ENCODE assay signal across 19 mouse cellular contexts in genomic region chr10:22710173-22710777, GRCm38 (mm10). TPM values are rescaled to one million over a fixed set of nuclear protein-coding genes. Genes with fewer than 3 reads are reported as not detected.
DNase-seq lines count a peak whose midpoint lies in the region; ATAC-seq and TF ChIP-seq lines count a peak whose summit lies in the region.
"Had no signal": no experiment of that assay in that cellular context is flagged by ENCODE, and none has a peak within 500 bp of the region (broad histone marks: within the 10 kb centered on the region; RNA-seq: fewer than 3 reads in every experiment).

No protein-coding gene starts in this region.

- H3K4me1 ChIP-seq in hindbrain, embryonic 13.5 days (replicated peaks), result 0 out of 2 replicates have a peak, but pooled peaks cover 9% of the 10 kb centered on the region
- H3K4me1 ChIP-seq in hindbrain, embryonic 12.5 days, result 0 out of 2 replicates have a peak, but pooled peaks cover 2% of the 10 kb centered on the region
- H3K4me1 ChIP-seq in midbrain, embryonic 11.5 days (ENCODE audit: control insufficient read depth, insufficient read depth, low read length), result no peaks in the 10 kb centered on the region
- H3K4me1 ChIP-seq in midbrain, embryonic 14.5 days (ENCODE audit: control insufficient read depth, insufficient read depth, low read length), result no peaks in the 10 kb centered on the region
- H3K4me1 ChIP-seq in midbrain, embryonic 15.5 days, result no peaks in the 10 kb centered on the region
- H3K4me1 ChIP-seq: embryonic facial prominence, embryonic 15.5 days; neural tube, embryonic 12.5 days had no signal

- ATAC-seq in hindbrain, embryonic 13.5 days (ENCODE audit: low FRiP score), result 0 out of 2 replicates have a peak, but pooled peaks have one; percentile 33
- ATAC-seq in hindbrain, embryonic 12.5 days (ENCODE audit: low FRiP score), result no peak
- peak; percentile 24; the same call in 1 of the 2 replicates for ATAC-seq in midbrain, embryonic 11.5 days (ENCODE audit: low FRiP score)
- no peak for ATAC-seq in midbrain, embryonic 14.5 days (ENCODE audit: low FRiP score, low TSS enrichment)
- ATAC-seq in midbrain, embryonic 15.5 days (replicated peaks), result peak; percentile 49
- ATAC-seq: CD4-positive, CD25-positive, alpha-beta regulatory T cell, adult 4 months had no signal

- no peak for TF ChIP-seq POLR2A in brain, embryonic 14.5 days (IDR thresholded peaks at IDR 0.05; ENCODE audit: borderline replicate concordance, extremely low read depth, insufficient read depth, insufficient read length, poor library complexity, severe bottlenecking)

- no peak overlapping the region for H3K4me3 ChIP-seq in hindbrain, embryonic 13.5 days
- H3K4me3 ChIP-seq in hindbrain, embryonic 12.5 days, result no peak overlapping the region
- H3K4me3 ChIP-seq in midbrain, embryonic 11.5 days (ENCODE audit: low read depth, low read length), result no peak overlapping the region
- no peak overlapping the region for H3K4me3 ChIP-seq in midbrain, embryonic 14.5 days (replicated peaks; ENCODE audit: low read depth, low read length)
- no peak overlapping the region for H3K4me3 ChIP-seq in midbrain, embryonic 15.5 days
- H3K4me3 ChIP-seq: embryonic facial prominence, embryonic 15.5 days; heart, embryonic 10.5 days; neural tube, embryonic 12.5 days had no signal

- no peak overlapping the region for H3K4me2 ChIP-seq in hindbrain, embryonic 13.5 days
- no peak overlapping the region for H3K4me2 ChIP-seq in hindbrain, embryonic 12.5 days (replicated peaks)
- H3K4me2 ChIP-seq in midbrain, embryonic 11.5 days, result no peak overlapping the region
- no peak overlapping the region for H3K4me2 ChIP-seq in midbrain, embryonic 14.5 days (ENCODE audit: low read length)
- H3K4me2 ChIP-seq in midbrain, embryonic 15.5 days, result no peak overlapping the region
- H3K4me2 ChIP-seq: embryonic facial prominence, embryonic 15.5 days; neural tube, embryonic 12.5 days had no signal

- H3K27me3 ChIP-seq in hindbrain, embryonic 13.5 days, result no peaks in the 10 kb centered on the region
- no peaks in the 10 kb centered on the region for H3K27me3 ChIP-seq in hindbrain, embryonic 12.5 days
- no peaks in the 10 kb centered on the region for H3K27me3 ChIP-seq in midbrain, embryonic 11.5 days (ENCODE audit: control insufficient read depth, insufficient read depth, low read length)
- H3K27me3 ChIP-seq in midbrain, embryonic 14.5 days (ENCODE audit: control insufficient read depth, insufficient read depth, low read length), result no peaks in the 10 kb centered on the region
- H3K27me3 ChIP-seq in midbrain, embryonic 15.5 days (replicated peaks), result no peaks in the 10 kb centered on the region
- H3K27me3 ChIP-seq: embryonic facial prominence, embryonic 15.5 days; neural tube, embryonic 12.5 days had no signal

- WGBS in hindbrain, embryonic 13.5 days, result 81% methylated on average over 13 of the region's 13 CpGs
- WGBS in hindbrain, embryonic 12.5 days, result 84% methylated on average over 13 of the region's 13 CpGs
- 83% methylated on average over 13 of the region's 13 CpGs for WGBS in midbrain, embryonic 11.5 days
- 83% methylated on average over 13 of the region's 13 CpGs for WGBS in midbrain, embryonic 14.5 days
- WGBS in midbrain, embryonic 15.5 days, result 80% methylated on average over 13 of the region's 13 CpGs

- H3K36me3 ChIP-seq in hindbrain, embryonic 13.5 days, result peaks cover 51% of the 10 kb centered on the region
- peaks cover 48% of the 10 kb centered on the region for H3K36me3 ChIP-seq in hindbrain, embryonic 12.5 days
- H3K36me3 ChIP-seq in midbrain, embryonic 11.5 days (ENCODE audit: control insufficient read depth, insufficient read depth, low read length), result peaks cover 6% of the 10 kb centered on the region; the same call in 1 of the 2 replicates
- peaks cover 52% of the 10 kb centered on the region for H3K36me3 ChIP-seq in midbrain, embryonic 14.5 days (ENCODE audit: control insufficient read depth, insufficient read depth, low read length)
- H3K36me3 ChIP-seq in midbrain, embryonic 15.5 days (replicated peaks), result peaks cover 16% of the 10 kb centered on the region

- no peak overlapping the region for H3K9ac ChIP-seq in hindbrain, embryonic 13.5 days
- no peak overlapping the region for H3K9ac ChIP-seq in hindbrain, embryonic 12.5 days
- no peak overlapping the region for H3K9ac ChIP-seq in midbrain, embryonic 11.5 days (ENCODE audit: low read length)
- H3K9ac ChIP-seq in midbrain, embryonic 14.5 days (replicated peaks; ENCODE audit: low read length), result no peak overlapping the region
- no peak overlapping the region for H3K9ac ChIP-seq in midbrain, embryonic 15.5 days
- H3K9ac ChIP-seq: embryonic facial prominence, embryonic 15.5 days; neural tube, embryonic 12.5 days had no signal

- H3K9me3 ChIP-seq in hindbrain, embryonic 13.5 days, result no peaks in the 10 kb centered on the region
- no peaks in the 10 kb centered on the region for H3K9me3 ChIP-seq in hindbrain, embryonic 12.5 days (replicated peaks)
- H3K9me3 ChIP-seq in midbrain, embryonic 11.5 days (ENCODE audit: control insufficient read depth, low read length), result no peaks in the 10 kb centered on the region
- H3K9me3 ChIP-seq in midbrain, embryonic 14.5 days (ENCODE audit: control insufficient read depth, low read length), result no peaks in the 10 kb centered on the region
- no peaks in the 10 kb centered on the region for H3K9me3 ChIP-seq in midbrain, embryonic 15.5 days
- H3K9me3 ChIP-seq: embryonic facial prominence, embryonic 15.5 days; heart, embryonic 10.5 days; neural tube, embryonic 12.5 days had no signal

- H3K27ac ChIP-seq in hindbrain, embryonic 13.5 days, result no peak overlapping the region
- H3K27ac ChIP-seq in hindbrain, embryonic 12.5 days, result no peak overlapping the region
- H3K27ac ChIP-seq in midbrain, embryonic 11.5 days (ENCODE audit: low read depth, low read length), result no peak overlapping the region
- H3K27ac ChIP-seq in midbrain, embryonic 14.5 days (replicated peaks; ENCODE audit: low read depth, low read length), result no peak overlapping the region
- no peak overlapping the region for H3K27ac ChIP-seq in midbrain, embryonic 15.5 days
- H3K27ac ChIP-seq: embryonic facial prominence, embryonic 15.5 days; heart, embryonic 10.5 days; neural tube, embryonic 12.5 days had no signal

- no peak for DNase-seq in midbrain, embryonic 11.5 days (ENCODE audit: low spot score, missing footprints)
- DNase-seq in midbrain, embryonic 14.5 days, result no peak
- DNase-seq in brain, embryonic 14.5 days (ENCODE audit: low read depth), result no peak
- DNase-seq in right cerebral cortex, postnatal 4 days, result no peak
- DNase-seq in kidney, postnatal 4 days, result no peak
- DNase-seq: adrenal gland, postnatal 36 days; cerebellum, adult 11 months; gastrocnemius, postnatal 25 days; heart, postnatal 14 days; kidney, adult 11 months; lung, postnatal 36 days; thymus, postnatal 4 days had no signal

- peak; percentile 9; the same call in 1 of the 2 replicates for TF ChIP-seq CTCF in brain, embryonic 14.5 days (IDR thresholded peaks at IDR 0.05; ENCODE audit: borderline replicate concordance, extremely low read depth, insufficient read depth, insufficient read length)

RNA-seq across cellular contexts. Expression of gene Tbpl1, which starts 21.5 kb away (rescaled TPM):
- polyA plus RNA-seq in hindbrain, embryonic 13.5 days (2015; fragmentation: Nextera tagmentation; extraction: Ambion mirVana), result 115 and 117 TPM in 2 replicates
- 113 TPM in 2 replicates for polyA plus RNA-seq in hindbrain, embryonic 12.5 days (2016; fragmentation: Nextera tagmentation; extraction: Ambion mirVana)
- polyA plus RNA-seq in midbrain, embryonic 11.5 days (2014; fragmentation: Nextera tagmentation; extraction: Ambion mirVana), result 131 and 138 TPM in 2 replicates
- polyA plus RNA-seq in midbrain, embryonic 14.5 days (2014; fragmentation: Nextera tagmentation; extraction: Ambion mirVana), result 97.8 and 115 TPM in 2 replicates
- 68.4 and 68.5 TPM in 2 replicates for polyA plus RNA-seq in brain, embryonic 14.5 days (2012; rRNA removed)
- 86.4 and 91.0 TPM in 2 replicates for polyA plus RNA-seq in midbrain, embryonic 15.5 days (2015; fragmentation: Nextera tagmentation; extraction: Ambion mirVana)

Comparison
In these comparisons a context has a peak if more than half of its experiments do, and no peak if none do; other contexts are left out.
1. ATAC-seq: peak in hindbrain, embryonic 13.5 days (single experiment), midbrain, embryonic 11.5 days (single experiment) and midbrain, embryonic 15.5 days (single experiment); none in hindbrain, embryonic 12.5 days (single experiment) and midbrain, embryonic 14.5 days (single experiment).